Mouse (Mus musculus): ENCODE measurements at regions not wholly inside any gene's neighbourhood (a gene's known extent, or its start where the extent isn't known, plus 50 kb on each side); places are given as distances from the start of the nearest gene placed in this dataset.

DNA sequence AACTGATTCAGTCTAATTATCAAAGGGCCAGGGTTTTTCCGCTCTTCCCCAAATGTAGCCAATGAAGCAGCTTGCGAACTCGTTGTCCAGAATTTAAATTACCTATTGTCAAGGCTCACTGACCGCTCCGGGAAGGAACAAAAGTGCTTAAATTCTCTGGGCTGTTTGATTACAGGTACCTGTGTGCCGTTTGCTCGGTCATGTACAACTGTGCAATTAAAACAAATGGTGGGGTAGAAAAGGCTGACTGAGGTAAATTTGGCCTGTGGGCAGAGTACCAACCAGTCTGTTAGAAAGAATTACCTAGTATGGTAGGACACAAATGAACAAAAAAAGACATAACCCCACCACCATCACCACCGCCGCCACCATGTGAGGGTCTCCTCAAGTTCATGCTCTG lies 66.0 kb upstream of the Clint1 start:
- TF ChIP-seq CTCF (IDR thresholded peaks at IDR 0.05; ENCODE audit: borderline replicate concordance, insufficient read depth, low read depth, low read length) (no peak), POLR2A (IDR thresholded peaks at IDR 0.05; ENCODE audit: borderline replicate concordance, insufficient read depth, low read length) (no peak)

All from cerebellum, adult 2 months (tissue).